Mouse (Mus musculus) E14TG2a.4 (cell line): ENCODE data around the gene Gm49450.
A peak's percentile ranks its signal among the peaks of the same experiment; 100 is the strongest.

Experiments
- H3K27me3 ChIP-seq: 2 replicates; pipeline ENCODE4 v1.6.1; 2014; ENCODE audit warnings: low read length, control low read depth; ENCODE audit not compliant: insufficient read depth
- H3K36me3 ChIP-seq: 2 replicates; pipeline ENCODE4 v1.6.1; 2014; ENCODE audit warnings: low read length, control low read depth; ENCODE audit not compliant: insufficient read depth
- H3K4me1 ChIP-seq: replicated peaks from 2 replicates; pipeline ENCODE4 v1.6.1; 2014; ENCODE audit warnings: low read depth, low read length, control low read depth
- H3K4me3 ChIP-seq: replicated peaks from 2 replicates; pipeline ENCODE4 v1.5.1; 2014; ENCODE audit warnings: mild to moderate bottlenecking, low read length
- H3K9me3 ChIP-seq: 2 replicates; pipeline ENCODE4 v1.6.1; 2014; ENCODE audit warnings: low read length, control low read depth
- CTCF ChIP-seq: conservative IDR thresholded peaks from 2 replicates; pipeline ENCODE4 v1.5.1; 2014; ENCODE audit warnings: low read length
- NANOG ChIP-seq: IDR thresholded peaks from 2 replicates; pipeline ENCODE4 v1.6.1; 2014; ENCODE audit warnings: borderline replicate concordance, low read length, mixed read lengths
- POU5F1 ChIP-seq: IDR thresholded peaks from 2 replicates; pipeline ENCODE4 v1.6.1; 2014; ENCODE audit warnings: low read length, borderline replicate concordance

Gene Gm49450

DNA sequence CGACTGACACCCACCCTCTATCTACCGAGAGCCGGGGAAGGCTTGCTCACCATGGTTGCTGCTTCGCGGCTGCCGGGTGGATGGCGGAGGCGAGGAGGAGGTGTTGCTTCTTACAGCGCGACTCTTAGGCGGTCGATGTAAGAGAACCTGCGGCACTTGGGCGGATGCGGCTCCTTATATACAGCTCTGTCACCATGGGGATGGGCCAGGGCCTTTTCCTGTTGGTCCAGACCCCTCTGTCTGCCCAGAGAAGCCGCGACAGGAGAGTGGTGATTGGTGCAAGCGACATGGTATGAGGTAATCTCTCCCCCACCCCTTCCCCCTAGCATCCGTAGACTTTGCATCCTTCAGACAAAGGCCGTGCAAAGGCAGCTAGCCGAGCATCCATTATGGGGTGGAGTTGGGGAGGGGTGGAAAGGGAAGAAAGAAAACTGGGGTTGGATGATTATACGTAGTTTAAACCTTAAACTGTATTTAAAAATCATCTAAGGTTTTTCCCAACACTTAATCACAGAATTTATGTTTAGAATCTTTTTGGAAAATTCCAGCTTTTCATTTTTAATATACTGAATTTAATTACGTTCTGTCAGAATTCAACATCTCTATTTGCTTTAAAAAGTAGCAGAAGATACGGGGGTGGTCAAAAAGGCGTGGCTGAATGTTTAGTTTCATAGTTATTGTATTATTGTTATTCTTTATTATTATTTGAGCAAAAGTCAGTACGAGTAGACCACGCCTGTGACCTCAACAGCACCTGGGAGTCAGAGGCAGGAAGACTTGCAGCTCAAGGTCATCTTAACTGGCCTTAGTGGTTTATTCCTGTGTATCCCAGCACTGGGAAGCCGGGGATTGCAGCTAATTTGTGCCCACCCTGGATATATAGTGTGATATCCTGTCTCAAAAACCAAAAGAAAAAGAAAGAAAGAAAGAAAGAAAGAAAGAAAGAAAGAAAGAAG lies at the start of gene Gm49450, which contains the start of gene Tuba1a:
TSS of gene Gm49450 (minus strand) at position 151 of the 956 bp plus-strand sequence.
TSS of gene Tuba1a (minus strand) at position 303 of the 956 bp plus-strand sequence.
- H3K36me3 ChIP-seq, result peaks cover 22% of the 10 kb centered on the region
- peak within 1 kb of the TSS; percentile 92 for H3K4me3 ChIP-seq
- peaks cover 40% of the 10 kb centered on the region for H3K4me1 ChIP-seq
- H3K9me3 ChIP-seq, result no peaks in the 10 kb centered on the region
- TF ChIP-seq POU5F1 (no peak), CTCF (no peak), NANOG (no peak)
- H3K27me3 ChIP-seq, result no peaks in the 10 kb centered on the region

DNA sequence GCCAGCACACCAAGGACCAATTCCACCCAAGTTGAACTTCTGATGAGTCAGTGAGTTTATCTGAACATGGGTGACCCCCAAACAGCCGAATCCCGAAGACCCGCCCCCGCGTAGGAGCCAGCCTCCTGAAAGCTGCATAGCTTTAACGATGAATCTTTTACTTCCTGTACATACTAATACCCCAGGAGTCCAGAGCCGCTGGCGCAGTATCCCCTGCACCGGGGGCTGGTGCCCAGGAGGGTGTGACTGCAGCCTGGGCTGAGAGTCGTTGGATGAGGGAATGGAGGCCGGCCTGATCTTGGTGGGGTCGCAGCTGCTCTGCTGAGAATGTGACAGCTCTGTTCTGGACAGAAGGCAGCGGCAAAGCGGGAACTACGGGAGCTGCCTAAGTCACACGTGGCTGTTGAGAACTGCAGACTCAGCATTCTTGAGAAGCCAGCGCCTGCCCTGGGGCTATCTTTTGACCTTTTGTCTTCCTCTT lies 48.1 kb upstream of the Gm49450 start:
- H3K4me1 ChIP-seq, result peaks cover 72% of the 10 kb centered on the region
- peaks cover 5% of the 10 kb centered on the region; the same call in 1 of the 2 replicates for H3K27me3 ChIP-seq
- TF ChIP-seq POU5F1, result no peak
- no peak for TF ChIP-seq CTCF
- no peak for TF ChIP-seq NANOG
- peaks cover 4% of the 10 kb centered on the region; the same call in 1 of the 2 replicates for H3K9me3 ChIP-seq
- no peaks in the 10 kb centered on the region for H3K36me3 ChIP-seq
- peak overlapping the region; percentile 71 for H3K4me3 ChIP-seq

DNA sequence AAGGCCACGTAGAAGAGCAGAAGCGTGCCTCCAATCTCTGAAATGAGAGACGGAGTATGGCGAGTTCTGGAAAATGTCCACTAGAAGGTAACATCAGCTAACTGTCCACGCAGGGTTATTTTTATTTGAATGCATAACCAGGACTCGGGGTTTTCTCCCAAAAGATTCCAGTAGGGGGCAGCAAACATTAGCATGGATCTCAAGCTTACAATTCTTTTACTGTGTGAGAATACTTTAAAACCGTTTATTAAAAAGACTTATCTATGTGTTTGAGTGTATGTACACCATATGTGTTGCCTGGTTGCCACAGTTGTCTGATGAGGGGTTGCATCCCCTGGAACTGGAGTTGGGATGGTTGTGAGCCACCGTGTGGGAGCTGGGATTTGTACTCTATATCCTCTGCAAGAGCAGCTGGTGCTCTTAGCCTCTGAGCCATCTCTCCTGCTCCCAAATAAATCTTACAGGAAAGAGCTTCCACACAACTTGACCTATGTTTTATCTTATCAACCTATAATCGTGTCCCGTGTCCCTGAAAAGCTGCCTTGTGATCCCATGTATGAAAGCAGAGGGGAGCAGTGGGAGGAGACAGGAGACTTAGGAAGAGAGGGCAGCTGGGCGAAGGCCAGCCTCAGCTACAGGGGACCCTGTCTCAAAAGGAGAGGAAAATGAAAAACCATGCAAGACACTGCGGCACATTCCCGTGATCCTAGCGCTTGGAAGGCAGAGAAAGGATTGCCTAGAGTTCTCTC lies 47.4 kb upstream of the Gm49450 start:
- Histone ChIP-seq H3K4me3 (no peak overlapping the region), H3K27me3 (peaks cover 5% of the 10 kb centered on the region; the same call in 1 of the 2 replicates), H3K9me3 (peaks cover 4% of the 10 kb centered on the region; the same call in 1 of the 2 replicates), H3K4me1 (peaks cover 79% of the 10 kb centered on the region), H3K36me3 (no peaks in the 10 kb centered on the region)
- TF ChIP-seq CTCF, result peak; percentile 81
- no peak for TF ChIP-seq POU5F1
- TF ChIP-seq NANOG, result no peak

DNA sequence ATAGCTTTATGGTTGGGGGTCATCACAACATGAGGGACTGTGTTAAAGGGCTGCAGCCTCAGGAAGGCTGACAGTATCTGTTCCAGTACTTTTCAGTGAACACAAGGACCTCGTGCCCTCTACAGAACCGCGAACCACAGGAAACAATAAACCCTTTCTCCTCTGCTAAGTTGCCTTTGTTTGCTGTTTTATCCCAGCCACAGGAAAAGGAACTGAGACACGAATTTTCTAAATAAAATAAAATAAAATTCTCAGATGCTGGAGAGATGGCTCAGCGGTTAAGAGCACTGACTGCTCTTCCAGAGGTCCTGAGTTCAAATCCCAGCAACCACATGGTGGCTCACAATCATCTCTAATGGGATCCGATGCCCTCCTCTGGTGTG lies 45.4 kb upstream of the Gm49450 start:
- H3K4me1 ChIP-seq, result peaks cover 82% of the 10 kb centered on the region
- TF ChIP-seq CTCF (0 out of 2 replicates have a peak, but pooled peaks have one; percentile 3), NANOG (no peak)
- H3K27me3 ChIP-seq, result peaks cover 5% of the 10 kb centered on the region; the same call in 1 of the 2 replicates

DNA sequence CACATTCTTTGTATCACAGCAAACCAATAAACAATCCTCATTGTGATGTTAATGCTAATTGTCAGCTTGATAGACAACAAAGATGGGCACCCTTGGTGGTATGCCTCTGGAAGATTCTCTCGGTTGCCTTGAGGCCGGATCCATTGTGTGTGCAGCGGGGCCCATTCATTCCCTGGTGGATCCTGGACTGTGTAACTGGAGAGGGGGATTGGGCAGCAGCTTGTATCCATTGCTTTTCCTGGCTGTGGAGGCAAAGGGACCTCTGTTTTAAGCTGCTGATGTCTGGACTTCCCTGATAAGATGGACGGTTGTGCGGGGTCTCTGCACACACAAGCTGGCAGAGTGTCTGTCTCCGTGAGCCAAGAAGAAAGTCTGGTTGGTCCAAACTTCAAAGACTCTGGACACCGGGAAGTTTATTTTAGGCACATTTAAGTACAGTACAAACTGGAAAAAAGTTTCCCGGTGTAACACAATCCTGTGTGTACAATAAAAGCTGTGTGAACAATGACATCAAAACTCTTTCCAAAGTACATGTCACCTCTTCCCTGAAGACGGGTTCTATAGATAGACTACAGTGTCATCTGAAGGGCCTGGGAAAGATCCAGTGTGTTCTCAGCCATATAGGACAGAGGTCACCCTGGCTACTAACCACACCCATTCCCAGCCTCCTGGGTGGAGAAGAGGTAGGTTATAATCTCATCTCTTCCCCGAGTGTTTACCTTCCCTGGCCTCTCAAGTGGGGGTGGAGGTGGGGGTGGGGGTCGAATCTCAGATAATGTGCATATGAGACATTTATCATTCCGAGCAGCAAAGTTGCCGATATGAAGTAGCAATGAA lies 44.8 kb upstream of the Gm49450 start:
- Histone ChIP-seq H3K4me3 (no peak overlapping the region), H3K27me3 (peaks cover 5% of the 10 kb centered on the region; the same call in 1 of the 2 replicates), H3K4me1 (peaks cover 88% of the 10 kb centered on the region), H3K9me3 (no peaks in the 10 kb centered on the region), H3K36me3 (no peaks in the 10 kb centered on the region)
- TF ChIP-seq POU5F1 (no peak), NANOG (peak; percentile 42; the same call in 1 of the 2 replicates), CTCF (no peak; the same call in 1 of the 2 replicates)

More for the DNA sequence above, 45.4 kb upstream of the Gm49450 start:
- H3K36me3 ChIP-seq, result no peaks in the 10 kb centered on the region
- H3K4me3 ChIP-seq, result no peak overlapping the region
- H3K9me3 ChIP-seq, result peaks cover 2% of the 10 kb centered on the region; the same call in 1 of the 2 replicates

DNA sequence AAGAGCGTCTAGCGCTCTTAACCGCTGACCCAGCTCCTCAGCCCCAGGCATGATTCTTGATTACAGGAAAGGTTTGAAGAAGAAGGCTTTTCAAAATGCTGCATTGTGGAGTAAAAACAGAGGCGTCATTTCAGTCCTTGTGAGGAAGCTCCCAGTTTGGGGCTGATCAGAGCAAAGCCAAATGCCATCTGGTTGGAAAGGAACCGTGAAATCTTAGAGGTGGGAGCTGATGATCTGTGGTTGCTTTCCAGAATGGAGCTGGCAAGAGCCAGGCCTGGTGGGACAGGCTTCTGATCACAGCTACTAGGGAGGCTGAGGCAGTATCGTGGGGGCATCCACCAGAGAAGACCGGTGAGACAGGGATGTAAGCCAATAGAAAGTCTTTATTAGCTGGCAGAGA lies 43.5 kb upstream of the Gm49450 start:
- no peak for TF ChIP-seq NANOG
- Histone ChIP-seq H3K27me3 (no peaks in the 10 kb centered on the region), H3K4me1 (peaks cover 85% of the 10 kb centered on the region), H3K9me3 (no peaks in the 10 kb centered on the region), H3K4me3 (no peak overlapping the region), H3K36me3 (no peaks in the 10 kb centered on the region)

DNA sequence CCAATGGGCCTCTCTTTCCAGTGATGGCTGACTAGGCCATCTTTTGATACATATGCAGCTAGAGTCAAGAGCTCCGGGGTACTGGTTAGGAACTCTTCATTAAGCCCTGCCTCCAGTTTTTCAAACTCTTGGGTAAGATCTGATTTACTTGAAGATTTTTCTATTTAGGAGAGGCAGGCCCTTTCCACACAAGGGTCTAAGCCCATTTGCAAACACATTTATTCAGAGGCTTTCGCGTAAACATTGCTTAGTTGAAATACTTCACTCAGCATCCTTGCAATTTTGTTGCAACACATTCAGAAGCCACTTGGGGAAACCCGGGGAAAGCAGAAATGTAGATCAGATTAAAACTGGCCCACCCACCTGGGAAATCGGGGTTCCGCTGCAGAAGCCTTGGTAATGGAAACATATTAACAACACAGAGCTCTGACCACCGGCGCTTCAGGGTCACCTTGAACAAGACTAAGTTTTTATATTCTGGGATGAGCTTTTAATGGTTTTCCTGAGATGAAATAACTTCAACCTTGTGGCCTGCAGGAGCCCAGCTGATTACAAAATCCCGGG lies 41.7 kb upstream of the Gm49450 start:
- Histone ChIP-seq H3K9me3 (no peaks in the 10 kb centered on the region), H3K4me3 (no peak overlapping the region), H3K4me1 (peaks cover 83% of the 10 kb centered on the region), H3K27me3 (no peaks in the 10 kb centered on the region), H3K36me3 (no peaks in the 10 kb centered on the region)
- TF ChIP-seq CTCF (no peak), POU5F1 (no peak), NANOG (no peak)
